18 mouse cellular contexts compared by ENCODE assay signal in genomic region chr6:147059326-147059725, GRCm38 (mm10). TPM values are rescaled to one million over a fixed set of nuclear protein-coding genes. Genes with fewer than 3 reads are reported as not detected.
DNase-seq lines count a peak whose midpoint lies in the region; ATAC-seq and TF ChIP-seq lines count a peak whose summit lies in the region.
"Had no signal": no experiment of that assay in that cellular context is flagged by ENCODE, and none has a peak within 500 bp of the region (broad histone marks: within the 10 kb centered on the region; RNA-seq: fewer than 3 reads in every experiment).

No protein-coding gene starts in this region.

- no peak overlapping the region for H3K4me3 ChIP-seq in intestine, postnatal 0 days (ENCODE audit: low read depth, low read length)
- H3K4me3 ChIP-seq in intestine, embryonic 15.5 days (replicated peaks), result no peak overlapping the region
- no peak overlapping the region for H3K4me3 ChIP-seq in lung, adult 2 months (replicated peaks; ENCODE audit: extremely low read depth, low read depth, low read length)
- H3K4me3 ChIP-seq: forebrain, embryonic 10.5 days; hindbrain, embryonic 12.5 days; layer of hippocampus, adult 2 months; left cerebral cortex, adult 2 months; limb, embryonic 13.5 days; midbrain, embryonic 10.5 days; neural tube, embryonic 13.5 days had no signal

- no peaks in the 10 kb centered on the region; the same call in 1 of the 2 replicates for H3K4me1 ChIP-seq in intestine, postnatal 0 days (replicated peaks; ENCODE audit: control insufficient read depth, insufficient read depth, low read length)
- H3K4me1 ChIP-seq in intestine, embryonic 15.5 days (replicated peaks), result no peaks in the 10 kb centered on the region
- no peaks in the 10 kb centered on the region for H3K4me1 ChIP-seq in lung, adult 2 months (ENCODE audit: control insufficient read depth, insufficient read depth, low read length)
- H3K4me1 ChIP-seq: forebrain, embryonic 10.5 days; hindbrain, embryonic 12.5 days; midbrain, embryonic 10.5 days had no signal

- H3K27ac ChIP-seq in intestine, postnatal 0 days (ENCODE audit: low read depth, low read length), result no peak overlapping the region
- no peak overlapping the region for H3K27ac ChIP-seq in intestine, embryonic 15.5 days
- H3K27ac ChIP-seq: forebrain, embryonic 10.5 days; hindbrain, embryonic 12.5 days; layer of hippocampus, adult 2 months; left cerebral cortex, adult 2 months; limb, embryonic 13.5 days; midbrain, embryonic 10.5 days; neural tube, embryonic 13.5 days had no signal

- H3K4me2 ChIP-seq in intestine, postnatal 0 days (replicated peaks; ENCODE audit: low read depth), result no peak overlapping the region
- H3K4me2 ChIP-seq in intestine, embryonic 15.5 days (replicated peaks), result no peak overlapping the region
- H3K4me2 ChIP-seq: hindbrain, embryonic 12.5 days; limb, embryonic 13.5 days; neural tube, embryonic 13.5 days had no signal

- H3K27me3 ChIP-seq in intestine, postnatal 0 days (replicated peaks; ENCODE audit: control insufficient read depth, insufficient read depth, low read length), result no peaks in the 10 kb centered on the region
- no peaks in the 10 kb centered on the region for H3K27me3 ChIP-seq in intestine, embryonic 15.5 days (replicated peaks)
- H3K27me3 ChIP-seq: hindbrain, embryonic 12.5 days; limb, embryonic 13.5 days; neural tube, embryonic 13.5 days had no signal

- H3K9ac ChIP-seq in intestine, postnatal 0 days (ENCODE audit: low read depth, low read length), result no peak overlapping the region
- no peak overlapping the region for H3K9ac ChIP-seq in intestine, embryonic 15.5 days
- H3K9ac ChIP-seq: hindbrain, embryonic 12.5 days; limb, embryonic 13.5 days; neural tube, embryonic 13.5 days had no signal

- peak; percentile 38 for TF ChIP-seq CTCF in intestine, postnatal 0 days (IDR thresholded peaks at IDR 0.05; ENCODE audit: low read depth)
- 0 out of 2 replicates have a peak, but pooled peaks have one; percentile 10 for TF ChIP-seq CTCF in lung, adult 2 months (IDR thresholded peaks at IDR 0.05; ENCODE audit: insufficient read depth, low read length)

- WGBS in intestine, postnatal 0 days, result 68% methylated on average over 7 of the region's 7 CpGs
- 68% methylated on average over 7 of the region's 7 CpGs for WGBS in intestine, embryonic 15.5 days
- WGBS in lung, adult 2 months, result 65% methylated on average over 7 of the region's 7 CpGs

- peaks cover 63% of the 10 kb centered on the region for H3K36me3 ChIP-seq in intestine, postnatal 0 days (ENCODE audit: control insufficient read depth, insufficient read depth)
- peaks cover 19% of the 10 kb centered on the region for H3K36me3 ChIP-seq in intestine, embryonic 15.5 days

- H3K9me3 ChIP-seq in intestine, postnatal 0 days (ENCODE audit: control insufficient read depth), result no peaks in the 10 kb centered on the region
- no peaks in the 10 kb centered on the region for H3K9me3 ChIP-seq in intestine, embryonic 15.5 days
- H3K9me3 ChIP-seq: forebrain, embryonic 10.5 days; hindbrain, embryonic 12.5 days; limb, embryonic 13.5 days; midbrain, embryonic 10.5 days; neural tube, embryonic 13.5 days had no signal

- ATAC-seq in frontal cortex, adult (ENCODE audit: low TSS enrichment), result 0 out of 2 replicates have a peak, but pooled peaks have one; percentile 48
- no peak for ATAC-seq in intestine, postnatal 0 days
- ATAC-seq in intestine, embryonic 15.5 days, result no peak

- no peak for DNase-seq in frontal cortex, adult 2 months (ENCODE audit: extremely low spot score in 1 of 2, low spot score in 1 of 2)
- DNase-seq in lung, adult 2 months, result no peak
- no peak for DNase-seq in lung, adult 18-20 months
- DNase-seq in lung, postnatal 10 days, result peak; percentile 68
- no peak for DNase-seq in spleen, adult 18-20 months
- DNase-seq: cerebellum, adult 2 months; right cerebral cortex, postnatal 25 days; thymus, adult 2 months had no signal

- TF ChIP-seq POLR2A in lung, adult 2 months (IDR thresholded peaks at IDR 0.05; ENCODE audit: borderline replicate concordance, extremely low read depth, low read depth, low read length), result no peak

RNA-seq across cellular contexts. Expression of gene Mrps35, which starts 16.8 kb away (rescaled TPM):
- polyA plus RNA-seq in frontal cortex, adult 2 months (2012; rRNA removed), result 32.6 and 35.4 TPM in 2 replicates
- polyA plus RNA-seq in intestine, postnatal 0 days (2015; fragmentation: Nextera tagmentation; extraction: Ambion mirVana), result 89.1 and 97.3 TPM in 2 replicates
- polyA plus RNA-seq in intestine, embryonic 15.5 days (2015; fragmentation: Nextera tagmentation; extraction: Ambion mirVana), result 149 and 153 TPM in 2 replicates
- 5.2 and 6.2 TPM in 2 replicates for polyA plus RNA-seq in lung, adult 2 months (2012; rRNA removed)

RNA-seq across cellular contexts. Expression of gene Rep15, which starts 26.9 kb away (rescaled TPM):
- polyA plus RNA-seq in frontal cortex, adult 2 months (2012; rRNA removed), result 3.4 and 3.8 TPM in 2 replicates
- polyA plus RNA-seq in intestine, postnatal 0 days (2015; fragmentation: Nextera tagmentation; extraction: Ambion mirVana), result 10.4 and 11.7 TPM in 2 replicates
- polyA plus RNA-seq in intestine, embryonic 15.5 days (2015; fragmentation: Nextera tagmentation; extraction: Ambion mirVana), result 5.7 and 6.7 TPM in 2 replicates
- polyA plus RNA-seq in lung, adult 2 months (2012; rRNA removed), result 0.24 and 0.32 TPM in 2 replicates

RNA-seq across cellular contexts. Expression of gene Mansc4, which starts 27.5 kb away (rescaled TPM):
- polyA plus RNA-seq in frontal cortex, adult 2 months (2012; rRNA removed), result 0.21 and 0.54 TPM in 2 replicates
- polyA plus RNA-seq in intestine, postnatal 0 days (2015; fragmentation: Nextera tagmentation; extraction: Ambion mirVana), result 1.0 and 1.4 TPM in 2 replicates
- polyA plus RNA-seq in intestine, embryonic 15.5 days (2015; fragmentation: Nextera tagmentation; extraction: Ambion mirVana), result 2.0 and 2.4 TPM in 2 replicates
- polyA plus RNA-seq in lung, adult 2 months (2012; rRNA removed), result 0.20 and 0.65 TPM in 2 replicates

RNA-seq across cellular contexts. Expression of gene Klhl42, which starts 31.9 kb away (rescaled TPM):
- polyA plus RNA-seq in frontal cortex, adult 2 months (2012; rRNA removed), result 13.0 and 14.4 TPM in 2 replicates
- polyA plus RNA-seq in intestine, postnatal 0 days (2015; fragmentation: Nextera tagmentation; extraction: Ambion mirVana), result 3.2 and 3.6 TPM in 2 replicates
- 7.3 and 7.6 TPM in 2 replicates for polyA plus RNA-seq in intestine, embryonic 15.5 days (2015; fragmentation: Nextera tagmentation; extraction: Ambion mirVana)
- 11.5 and 12.0 TPM in 2 replicates for polyA plus RNA-seq in lung, adult 2 months (2012; rRNA removed)
